Mouse (Mus musculus): ENCODE data around the gene Rpl3l.
"Not testable (repeated sequence)": the region's sequence is repeated elsewhere in the genome, so short reads cannot be mapped to it uniquely, and the experiment has no call there.

Gene Rpl3l

DNA sequence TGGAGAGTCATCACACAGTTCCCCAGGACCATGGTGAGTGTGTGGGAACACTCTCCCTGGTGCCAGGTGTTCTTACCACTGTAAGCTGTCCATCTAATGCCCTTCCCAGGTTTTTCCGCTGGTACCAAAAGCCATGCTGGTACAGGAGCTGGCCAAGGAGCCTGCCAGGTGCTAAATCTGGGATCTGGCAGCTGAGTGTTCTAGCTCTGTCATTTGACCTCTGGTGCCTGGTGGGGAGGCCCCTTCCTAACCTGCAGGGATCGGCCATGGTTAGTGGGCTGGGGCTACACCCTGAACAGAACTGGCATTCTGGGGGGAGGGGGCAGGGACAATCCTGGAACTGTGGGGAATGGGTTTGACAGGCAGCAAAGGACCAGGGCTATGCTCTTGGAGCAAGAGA lies at the start of gene Rpl3l:
Gene Rpl3l, plus strand, starts transcription at position 203 of the 400 bp plus-strand sequence.
- no peak for DNase-seq

DNA sequence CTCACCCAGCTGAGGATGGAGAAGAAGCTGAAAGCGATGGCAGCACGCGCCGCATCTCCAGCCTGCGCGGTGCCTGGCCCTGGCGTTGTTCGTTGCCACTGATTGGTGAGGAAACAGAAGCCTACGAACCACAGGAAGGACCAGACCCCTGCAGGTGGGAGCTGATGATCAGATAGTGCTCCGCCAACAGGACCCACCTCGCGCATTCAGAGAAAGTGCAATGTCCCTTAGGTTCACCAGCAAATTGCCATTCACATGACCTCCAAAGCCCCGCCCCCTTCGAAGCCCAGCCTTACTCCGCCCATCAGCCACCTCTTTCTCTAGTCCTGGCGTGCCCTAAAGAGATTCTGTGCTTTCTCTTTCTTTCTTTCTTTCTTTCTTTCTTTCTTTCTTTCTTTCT lies 41.1 kb upstream of the Rpl3l start:
- DNase-seq: peak; percentile 59

DNA sequence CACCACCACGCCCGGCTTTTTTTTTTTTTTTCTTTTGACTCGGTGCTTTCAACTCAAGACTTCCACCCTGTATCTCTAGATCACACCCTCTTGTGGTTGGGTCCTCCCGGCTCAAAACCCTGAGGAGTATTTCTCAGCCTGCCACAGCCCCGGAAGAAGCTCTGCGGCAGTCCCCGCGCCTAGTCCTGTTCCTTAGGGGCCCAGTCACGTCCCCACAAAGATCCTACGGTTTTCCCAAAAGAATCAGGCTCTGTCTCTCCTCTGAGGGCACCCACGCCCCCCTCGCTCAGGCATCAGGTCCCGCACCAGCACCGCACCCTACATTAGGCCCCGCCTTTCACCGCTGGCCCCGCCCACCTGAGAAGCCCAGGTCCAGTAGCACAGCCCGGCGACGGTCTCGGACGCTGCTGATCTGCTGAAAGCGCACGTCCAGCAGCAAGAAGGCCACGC lies 40.4 kb upstream of the Rpl3l start:
- DNase-seq: peak; percentile 72

DNA sequence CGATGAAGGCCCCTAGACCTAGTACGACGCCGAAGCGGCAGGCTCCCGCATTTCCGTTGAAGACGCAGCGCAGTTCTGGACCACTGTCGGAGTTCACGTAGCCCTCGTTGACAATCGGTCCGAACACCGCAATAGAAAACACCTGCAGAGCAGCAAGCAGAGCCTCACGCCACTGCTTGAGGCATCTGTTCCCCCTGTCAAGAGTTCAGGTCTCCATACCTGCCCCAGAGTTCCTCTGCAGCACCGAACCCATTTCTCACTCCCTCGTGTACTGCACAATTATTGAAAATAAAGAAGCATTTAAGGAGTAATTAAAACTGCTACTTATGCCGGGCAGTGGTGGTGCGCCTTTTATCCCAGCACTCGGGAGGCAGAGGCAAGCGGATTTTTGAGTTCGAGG lies 40.0 kb upstream of the Rpl3l start:
- DNase-seq: no peak

DNA sequence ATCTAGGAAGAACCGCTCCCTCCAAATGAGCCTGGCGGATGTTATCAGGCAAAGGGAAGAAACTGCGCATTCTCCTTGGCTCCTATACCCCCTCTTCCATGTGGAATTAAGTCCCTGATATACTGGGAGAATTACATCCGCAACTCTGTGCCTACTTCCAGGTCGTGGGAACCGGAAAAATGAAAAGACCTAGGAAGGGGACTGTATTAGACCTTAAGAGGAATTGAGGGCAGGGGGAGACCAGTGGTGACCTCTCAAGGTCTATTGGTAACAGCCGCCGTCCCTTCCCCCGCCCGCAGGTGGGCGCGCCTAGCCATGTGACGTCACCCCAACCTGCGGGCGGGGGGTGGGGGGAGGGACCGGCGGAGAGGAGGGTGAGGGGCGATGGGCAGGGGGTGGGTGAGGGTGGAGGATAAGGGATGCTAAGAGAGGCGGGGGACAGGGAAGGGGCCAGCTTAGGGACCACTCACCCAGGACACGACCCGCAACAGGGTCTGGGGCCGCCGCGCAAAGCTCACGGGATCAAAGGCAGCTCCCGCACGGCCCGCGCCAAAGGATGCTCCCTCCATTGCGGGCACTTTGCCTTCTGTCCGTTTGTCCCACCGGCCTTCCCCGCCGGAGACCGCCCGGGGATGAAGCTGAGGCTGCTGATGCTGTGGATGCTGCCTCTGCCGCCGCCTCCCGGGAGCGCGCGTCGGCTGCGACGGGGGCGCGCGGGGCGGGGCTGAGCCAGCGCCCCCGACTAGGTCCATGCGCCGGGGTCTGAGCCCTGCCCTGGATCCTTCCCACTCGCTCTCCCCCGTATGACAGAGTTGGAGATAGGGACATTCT lies 38.2 kb upstream of the Rpl3l start, which contains the start of gene Syngr3:
Gene Syngr3, minus strand, starts transcription at position 705 of the 831 bp plus-strand sequence.
- no peak for DNase-seq

DNA sequence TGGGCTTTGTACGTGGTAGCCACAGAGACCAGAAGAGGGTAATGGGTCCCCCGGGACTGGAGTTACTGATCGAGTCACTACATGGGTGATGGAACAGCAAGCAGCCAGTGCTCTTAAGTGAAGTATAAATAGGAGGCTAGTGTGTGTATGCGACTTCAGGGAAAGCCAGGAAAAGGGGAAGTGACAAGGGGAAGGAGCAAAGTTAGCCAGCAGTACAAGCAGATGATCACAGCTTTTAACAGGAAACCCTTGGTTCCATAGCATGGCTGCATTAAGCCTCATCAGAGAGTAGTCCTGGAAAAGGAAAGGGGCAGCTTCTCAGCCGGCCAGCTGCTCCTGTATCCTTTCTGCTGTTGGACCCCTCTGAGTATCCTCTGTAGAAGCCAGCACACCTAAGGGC lies 35.2 kb upstream of the Rpl3l start:
- DNase-seq: no peak

DNA sequence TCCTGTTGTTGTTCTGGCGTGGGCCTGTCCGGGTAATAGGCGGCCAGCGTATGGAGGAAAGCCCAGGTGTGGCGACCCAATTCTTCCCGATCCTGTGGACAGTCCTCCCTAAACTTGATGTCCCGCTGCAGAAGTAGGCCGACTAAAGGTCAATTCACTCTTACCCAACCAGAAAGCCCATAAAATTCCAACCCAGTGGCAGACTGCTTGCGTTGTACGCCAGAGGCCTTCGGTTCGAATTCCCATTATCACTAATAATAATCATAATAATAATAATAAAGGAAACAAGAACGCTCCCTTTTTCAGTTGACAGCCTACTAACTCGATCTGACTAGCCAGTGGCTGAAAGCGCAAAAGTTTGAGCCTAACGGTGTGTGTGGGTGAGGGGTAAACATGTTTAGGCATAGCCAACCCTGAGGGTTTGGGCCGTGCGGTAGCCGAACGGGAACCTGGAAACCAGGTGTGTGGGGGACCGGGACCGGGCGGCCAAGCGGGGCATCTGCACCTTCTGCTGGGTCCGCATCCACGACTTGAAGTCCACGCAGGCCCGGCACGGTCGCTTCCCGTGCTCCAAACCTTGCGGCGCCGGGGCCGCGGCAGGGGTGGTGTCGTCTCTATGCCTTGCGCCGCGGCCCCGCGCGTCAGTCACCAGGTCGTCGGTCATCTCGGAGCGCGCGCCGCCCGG lies 32.2 kb upstream of the Rpl3l start:
- DNase-seq: no peak

DNA sequence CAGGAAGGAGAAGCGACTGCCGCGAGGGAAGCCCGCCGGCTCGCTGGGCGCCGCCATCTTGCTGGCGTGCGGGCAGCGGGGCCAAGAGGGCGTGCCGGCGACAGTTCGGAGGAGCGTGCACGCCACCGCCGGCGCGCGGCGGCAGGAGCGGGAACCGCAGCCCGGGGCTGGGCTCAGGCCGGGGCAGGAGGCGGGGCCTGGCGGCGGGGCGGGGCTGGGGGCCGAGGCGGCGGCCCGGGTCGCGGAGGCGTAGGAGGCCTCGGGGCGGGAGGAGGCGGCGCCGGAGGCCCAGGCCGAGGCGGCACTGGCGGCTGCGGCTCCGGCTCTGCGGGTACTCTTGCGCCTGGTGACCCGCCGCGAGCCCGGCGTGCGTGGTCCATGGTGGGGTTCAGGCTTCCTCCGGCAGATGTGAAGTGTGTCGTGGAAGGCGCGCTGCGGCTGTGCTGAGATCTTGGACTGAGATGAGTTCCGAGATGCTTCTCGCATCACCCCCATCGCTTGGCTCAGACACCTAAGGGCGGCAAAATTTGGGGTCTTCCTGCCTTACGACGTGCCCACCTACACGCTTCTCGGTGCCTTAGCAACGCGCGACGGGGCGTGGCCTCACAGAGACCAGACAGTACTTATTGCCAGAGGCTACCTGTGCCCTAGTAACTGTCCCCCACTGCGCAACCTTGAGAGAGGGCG lies 31.5 kb upstream of the Rpl3l start, which contains the start of the genes Gfer and Noxo1:
Gene Gfer, minus strand, starts transcription at position 146 of the 687 bp plus-strand sequence.
Gene Noxo1, plus strand, starts transcription at position 224 of the 687 bp plus-strand sequence.
- peak; percentile 92 for DNase-seq

DNA sequence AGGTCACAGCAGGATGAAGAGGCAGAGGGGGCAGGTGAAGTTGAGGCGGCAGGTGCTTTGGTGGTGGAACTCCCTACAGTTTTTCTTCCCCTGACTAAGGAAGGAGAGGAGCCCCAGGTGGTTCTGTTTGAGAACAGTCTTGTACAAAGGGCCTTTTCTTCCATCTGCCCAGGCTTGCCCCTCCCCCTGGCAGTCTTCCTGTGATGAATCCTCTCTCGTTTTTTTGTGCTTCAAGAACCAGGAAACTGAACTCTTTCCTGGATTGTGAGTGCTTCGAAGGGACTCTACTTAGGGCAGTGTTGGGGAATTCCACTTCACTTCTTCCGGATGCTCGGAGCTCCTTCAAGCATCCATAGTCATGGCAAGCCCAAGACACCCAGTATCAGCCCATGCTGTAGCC lies 29.6 kb upstream of the Rpl3l start:
- DNase-seq: peak; percentile 48

DNA sequence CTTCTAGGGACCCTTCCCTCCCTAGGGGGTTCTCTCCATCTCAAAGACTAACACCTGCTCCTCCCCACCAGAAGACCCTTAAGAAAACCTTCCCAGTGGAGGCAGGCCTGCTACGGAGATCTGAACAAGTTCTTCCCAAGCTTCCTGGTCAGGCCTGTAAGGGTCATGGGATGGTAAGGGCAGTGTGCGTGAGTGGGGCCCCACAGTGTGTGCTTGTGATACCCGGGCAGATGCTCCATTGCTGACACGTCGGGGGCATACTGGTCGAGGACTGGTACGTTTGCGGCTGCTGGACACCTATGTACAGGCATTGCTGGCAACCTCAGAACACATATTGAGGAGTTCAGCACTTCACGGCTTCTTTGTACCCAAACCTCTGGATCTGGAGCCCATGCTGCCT lies 28.9 kb upstream of the Rpl3l start:
- DNase-seq: no peak

DNA sequence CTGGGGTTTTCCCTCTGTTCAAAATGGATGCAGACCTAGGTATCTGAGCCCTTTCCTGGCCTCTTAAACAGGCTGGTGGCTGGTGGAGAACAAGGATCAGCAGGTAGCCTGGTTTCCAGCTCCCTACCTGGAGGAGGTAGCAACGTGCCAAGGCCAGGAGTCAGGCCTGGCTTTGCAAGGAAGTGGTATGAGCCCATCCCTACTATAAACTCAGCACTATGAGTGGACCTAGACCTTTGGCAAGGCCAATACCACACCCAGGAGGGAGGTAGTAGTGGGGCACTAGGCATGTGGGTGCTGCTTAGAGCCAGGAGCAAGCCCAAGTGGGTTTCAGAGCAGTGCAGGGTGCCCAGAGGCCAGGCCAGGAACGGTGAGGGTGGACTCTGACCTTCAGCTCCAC lies 28.1 kb upstream of the Rpl3l start:
- DNase-seq: no peak

DNA sequence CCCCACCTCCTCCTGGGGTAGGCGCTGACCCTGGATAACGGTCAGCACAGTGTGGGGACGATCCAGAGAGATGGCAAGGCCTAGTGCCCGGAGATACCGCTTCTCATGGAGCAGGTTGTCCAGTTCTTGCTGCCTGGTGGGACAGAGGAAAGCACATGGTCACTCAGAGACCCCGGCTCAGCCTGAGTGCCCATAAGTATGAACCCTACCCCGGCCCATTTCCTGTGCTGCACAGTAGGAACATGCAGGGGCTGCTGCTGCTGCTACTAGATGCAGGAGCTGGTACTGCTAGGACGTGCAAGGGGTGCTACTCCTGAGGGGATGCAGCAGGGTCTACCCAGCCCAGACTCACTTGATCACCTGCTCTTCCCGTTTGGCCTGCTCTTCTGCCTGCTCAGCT lies 26.4 kb upstream of the Rpl3l start:
- DNase-seq: no peak

DNA sequence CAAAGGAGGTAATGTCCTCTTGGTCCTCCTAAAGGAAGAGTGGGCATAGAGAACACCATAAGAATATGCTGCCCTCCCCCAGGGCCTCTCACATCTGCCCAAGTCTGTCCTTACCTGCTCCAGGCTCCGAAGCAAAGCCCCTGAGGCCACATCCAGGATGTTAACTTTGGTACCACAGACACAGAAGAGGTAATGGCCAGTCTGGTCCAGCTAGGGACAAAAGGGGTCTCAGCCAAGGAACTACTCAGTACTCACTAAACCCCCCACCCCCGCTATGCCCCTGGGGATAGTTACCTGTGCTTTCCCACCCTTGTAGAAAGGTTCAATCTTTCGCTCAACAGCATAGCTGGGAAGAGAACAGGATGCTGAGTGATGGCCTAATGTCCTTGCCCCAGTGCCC lies 21.8 kb upstream of the Rpl3l start:
- DNase-seq: no peak

DNA sequence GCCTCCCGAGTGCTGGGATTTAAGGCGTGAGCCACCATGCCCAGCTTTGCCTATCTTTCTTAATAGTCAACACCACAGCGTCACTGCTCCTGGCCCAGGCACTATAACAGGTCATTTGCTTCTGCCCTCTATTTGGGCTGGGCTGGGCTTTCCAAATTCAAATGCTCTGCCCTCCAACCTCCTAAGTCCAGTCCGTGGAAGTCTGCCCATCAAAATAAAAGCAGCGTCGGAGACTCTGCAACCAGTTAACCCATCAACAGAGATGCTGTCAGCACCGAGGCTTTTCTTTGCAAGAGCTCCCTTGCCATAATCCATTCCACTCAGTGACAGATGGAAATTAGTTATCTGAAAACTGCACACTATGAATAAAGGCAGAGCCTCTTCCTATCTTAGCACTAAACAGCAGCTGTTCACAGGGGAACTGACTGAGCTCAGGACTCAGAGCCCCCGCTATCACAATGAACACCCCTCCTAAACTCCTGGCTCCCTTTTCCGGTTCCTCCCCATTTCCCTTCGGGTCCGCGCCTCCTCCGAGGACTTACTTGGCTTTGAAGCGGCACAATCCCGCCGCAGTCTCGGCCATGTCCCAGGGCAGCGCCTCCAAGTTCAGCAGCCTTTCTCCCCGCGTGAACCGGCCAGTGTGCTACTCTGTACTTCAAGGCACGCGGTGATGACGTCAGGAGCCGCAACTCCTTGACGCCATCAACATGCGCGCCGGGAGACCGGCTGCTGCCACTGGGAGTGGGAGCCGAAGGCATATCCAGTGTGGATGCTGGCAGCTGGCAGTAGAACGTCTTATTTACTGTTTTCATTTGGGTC lies 20.4 kb upstream of the Rpl3l start, which contains the start of gene Tbl3:
Gene Tbl3, minus strand, starts transcription at position 679 of the 819 bp plus-strand sequence.
- peak; percentile 93 for DNase-seq

DNA sequence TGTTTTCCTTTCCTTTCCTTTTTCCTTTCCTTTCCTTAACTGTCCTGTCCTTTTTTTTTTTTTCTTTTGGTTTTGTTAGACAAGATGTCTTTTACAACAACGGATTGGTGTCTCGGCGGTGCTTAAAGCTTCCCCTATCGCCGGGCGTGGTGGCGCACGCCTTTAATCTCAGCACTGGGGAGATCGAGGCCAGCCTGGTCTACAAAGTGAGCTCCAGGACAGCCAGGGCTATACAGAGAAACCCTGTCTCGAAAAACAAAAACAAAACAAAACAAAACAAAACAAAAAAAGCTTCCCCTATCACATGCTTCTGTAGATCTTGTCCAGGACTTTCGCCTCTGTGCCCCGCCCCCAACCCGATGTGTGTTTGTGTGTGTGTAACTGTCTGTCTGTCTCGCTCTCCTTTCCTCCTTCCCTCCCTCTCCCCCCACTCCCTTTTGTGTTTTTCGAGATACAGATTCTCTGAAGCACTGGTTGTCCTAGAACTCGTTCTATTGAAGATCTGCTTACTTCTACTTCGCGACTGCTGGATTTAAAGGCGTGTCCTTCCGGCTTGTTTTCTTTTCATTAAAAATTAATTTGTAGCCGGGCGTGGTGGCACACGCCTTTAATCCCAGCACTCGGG lies 19.7 kb upstream of the Rpl3l start:
- DNase-seq: no peak

DNA sequence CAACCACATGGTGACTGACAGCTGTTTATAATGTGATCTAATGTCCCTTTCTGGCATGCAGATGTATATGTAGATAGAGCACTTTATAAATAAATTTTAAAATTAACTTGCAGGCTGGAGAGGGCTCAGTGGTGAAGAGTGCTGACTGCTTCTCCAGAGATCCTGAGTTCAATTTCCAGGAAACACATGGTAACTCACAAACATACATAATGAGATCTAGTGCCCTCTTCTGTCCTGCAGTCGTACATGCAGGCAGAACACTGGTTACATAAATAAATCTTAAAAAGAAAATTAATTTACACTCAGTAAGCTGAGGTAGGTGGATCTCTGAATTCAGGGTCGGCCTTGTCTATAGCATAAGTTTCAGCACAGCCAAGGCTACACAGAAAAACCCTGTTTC lies 19.0 kb upstream of the Rpl3l start:
- DNase-seq: no peak

DNA sequence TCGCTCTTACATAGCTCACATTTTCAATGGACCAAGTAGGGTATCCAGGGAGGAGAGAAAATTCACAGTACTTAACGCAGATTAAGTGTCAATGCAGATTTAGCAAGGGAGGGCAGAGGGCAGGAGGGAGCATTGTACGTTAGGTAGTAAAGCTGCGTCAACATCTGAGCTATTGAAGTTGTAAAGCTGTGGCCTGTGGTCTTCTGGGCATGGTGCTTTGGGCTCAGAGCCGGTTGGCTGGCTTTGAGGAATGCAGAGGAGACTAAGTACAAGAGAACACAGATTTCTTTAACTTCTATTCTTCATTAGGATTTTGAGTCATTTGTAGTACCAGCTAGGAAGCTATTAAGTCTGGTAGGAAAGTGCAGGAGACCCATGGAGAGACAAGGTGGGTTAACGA lies 12.1 kb upstream of the Rpl3l start:
- no peak for DNase-seq

DNA sequence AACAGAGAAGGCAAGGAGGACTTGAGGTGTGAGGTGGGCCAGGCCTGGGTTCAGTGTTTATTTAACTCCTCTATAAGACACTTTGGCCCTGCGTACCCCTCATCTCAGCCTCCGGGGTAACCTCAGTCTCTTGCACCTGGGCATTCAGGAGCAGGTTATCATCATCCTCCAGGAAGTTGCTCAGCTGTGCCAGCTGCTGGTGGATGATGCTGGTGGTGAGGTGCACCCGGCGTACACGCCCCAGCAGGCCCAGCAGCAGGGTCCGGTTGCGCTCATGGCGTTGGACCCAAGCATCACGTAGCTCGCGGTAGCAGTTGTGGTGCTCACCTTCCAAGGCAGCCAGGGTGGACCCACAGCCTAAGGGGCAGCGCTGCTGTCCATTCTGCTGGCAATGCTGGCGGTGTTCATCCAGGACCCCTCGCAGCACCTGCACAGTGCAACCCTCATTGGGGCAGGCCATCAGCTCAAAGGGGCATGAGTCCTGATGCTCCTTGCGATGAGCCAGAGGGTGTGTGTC lies 11.4 kb upstream of the Rpl3l start:
- no peak for DNase-seq

DNA sequence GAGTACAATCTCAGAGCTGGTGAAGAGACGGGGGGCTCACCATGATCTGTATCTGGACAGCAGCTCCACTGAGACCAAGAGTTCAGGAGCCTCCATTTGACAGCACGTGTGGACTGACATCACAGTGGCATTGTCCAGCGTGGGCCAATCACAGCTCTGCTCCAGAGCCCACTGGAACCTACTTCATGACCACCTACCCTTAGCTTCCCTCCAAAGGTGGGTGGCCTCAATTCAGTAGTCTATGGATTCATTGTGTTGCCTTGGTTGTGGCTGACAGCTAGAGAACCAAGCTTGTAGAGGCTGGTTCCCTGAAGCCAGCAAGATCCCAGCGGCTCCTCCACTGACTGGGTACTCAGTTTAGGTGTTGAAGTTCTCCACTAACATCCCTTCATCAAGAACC lies 9.7 kb upstream of the Rpl3l start, which contains the start of the genes Rnf151 and Rps2:
Gene Rnf151, minus strand, starts transcription at position 121 of the 400 bp plus-strand sequence.
Gene Rps2, plus strand, starts transcription at position 174 of the 400 bp plus-strand sequence.
- DNase-seq: no peak

DNA sequence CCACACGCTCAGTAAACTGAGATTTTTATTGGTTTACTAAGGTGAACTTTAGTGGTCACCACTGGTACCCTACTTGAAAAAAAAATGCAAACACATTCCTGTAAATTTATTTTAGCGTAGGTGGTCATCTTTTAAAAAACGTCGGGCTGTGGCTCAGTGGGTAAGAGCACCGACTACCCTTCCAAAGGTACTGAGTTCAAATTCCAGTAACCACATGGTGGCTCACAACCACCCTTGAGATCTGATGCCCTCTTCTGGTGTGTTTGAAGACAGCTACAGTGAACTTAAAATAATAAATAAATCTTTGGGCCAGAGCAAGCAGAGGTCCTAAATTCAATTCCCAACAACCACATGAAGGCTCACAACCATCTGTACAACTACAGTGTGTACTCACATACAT lies 8.7 kb upstream of the Rpl3l start:
- not testable (repeated sequence) for DNase-seq

DNA sequence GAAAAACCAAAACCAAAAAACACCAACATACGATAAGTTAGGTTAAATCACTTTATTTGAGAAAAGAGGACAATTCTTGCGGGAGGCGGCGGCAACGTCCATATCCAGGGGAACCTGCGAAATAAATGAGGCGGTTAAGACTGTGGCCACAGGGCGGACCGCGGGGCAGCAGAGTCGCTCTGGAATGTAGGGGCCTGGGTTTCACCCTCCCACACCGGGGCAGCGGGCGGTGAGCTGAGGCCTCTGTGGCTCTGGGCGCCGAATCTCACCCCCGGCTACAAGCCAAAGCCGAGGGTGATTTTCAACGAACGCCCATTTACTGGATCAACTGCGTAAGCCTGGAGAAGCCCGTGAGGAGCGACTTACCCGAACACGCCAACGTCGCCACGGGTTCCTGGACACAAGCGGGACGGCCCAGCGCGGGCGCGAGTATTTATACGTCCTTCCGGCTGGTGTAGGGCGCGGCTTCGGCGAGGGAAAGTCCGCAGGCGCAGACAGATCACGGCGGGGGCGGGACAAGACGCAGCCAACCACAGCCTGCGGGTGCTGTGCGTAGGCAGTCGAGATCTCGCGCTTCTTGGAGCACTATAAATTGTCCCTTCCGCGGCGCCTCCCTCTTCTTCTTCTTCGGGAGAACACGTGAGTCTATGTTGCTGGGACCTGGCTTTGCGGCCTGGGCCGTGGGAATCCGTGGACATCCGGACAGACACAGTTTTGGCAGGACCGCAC lies 8.0 kb upstream of the Rpl3l start:
- peak; percentile 98 for DNase-seq

Measured in thymus, postnatal 14 days (tissue).